10 mouse cellular contexts compared by ENCODE assay signal in the genomic region with DNA sequence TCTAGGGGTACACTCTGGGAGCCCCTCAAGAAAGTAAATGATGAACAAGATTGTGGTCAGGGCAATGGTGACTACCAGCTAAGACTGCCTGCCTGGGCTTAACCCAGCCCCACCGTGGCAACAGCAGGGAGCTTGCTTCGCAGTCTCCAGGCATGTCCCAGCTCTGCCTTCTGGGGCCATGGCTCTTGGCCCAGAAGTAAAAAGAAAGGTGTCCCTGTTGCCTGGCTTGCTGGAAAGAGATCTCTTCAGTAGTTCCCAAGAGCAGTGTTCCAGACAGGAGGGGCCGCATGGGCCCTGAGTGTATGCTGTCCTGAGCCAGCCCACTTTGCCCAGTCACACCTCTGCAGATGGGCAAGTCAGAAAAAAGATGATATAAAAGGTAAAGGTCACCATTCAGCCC. TPM values are rescaled to one million over a fixed set of nuclear protein-coding genes. Genes with fewer than 3 reads are reported as not detected.
DNase-seq lines count a peak whose midpoint lies in the region; ATAC-seq lines count a peak whose summit lies in the region.
"Had no signal": no experiment of that assay in that cellular context is flagged by ENCODE, and none has a peak within 500 bp of the region (broad histone marks: within the 10 kb centered on the region; RNA-seq: fewer than 3 reads in every experiment).

No protein-coding gene starts in this region.

- no peaks in the 10 kb centered on the region for H3K27me3 ChIP-seq in kidney, embryonic 15.5 days
- peaks cover 40% of the 10 kb centered on the region for H3K27me3 ChIP-seq in embryonic facial prominence, embryonic 10.5 days (replicated peaks; ENCODE audit: low read depth, poor library complexity, severe bottlenecking)
- H3K27me3 ChIP-seq in forebrain, embryonic 14.5 days (replicated peaks; ENCODE audit: control insufficient read depth, insufficient read depth, low read length) = no peaks in the 10 kb centered on the region
- no peaks in the 10 kb centered on the region for H3K27me3 ChIP-seq in midbrain, embryonic 14.5 days (ENCODE audit: control insufficient read depth, insufficient read depth, low read length)

- no peak overlapping the region for H3K4me3 ChIP-seq in kidney, embryonic 15.5 days (replicated peaks)
- H3K4me3 ChIP-seq in embryonic facial prominence, embryonic 10.5 days = no peak overlapping the region
- H3K4me3 ChIP-seq in forebrain, embryonic 14.5 days (ENCODE audit: low read depth, low read length) = no peak overlapping the region
- no peak overlapping the region for H3K4me3 ChIP-seq in midbrain, embryonic 14.5 days (replicated peaks; ENCODE audit: low read depth, low read length)

- H3K9ac ChIP-seq in kidney, embryonic 15.5 days = no peak overlapping the region
- no peak overlapping the region for H3K9ac ChIP-seq in forebrain, embryonic 14.5 days (ENCODE audit: low read length)
- H3K9ac ChIP-seq in midbrain, embryonic 14.5 days (replicated peaks; ENCODE audit: low read length) = 0 out of 2 replicates have a peak overlapping the region, but pooled peaks have one; percentile 16

- no peaks in the 10 kb centered on the region for H3K9me3 ChIP-seq in kidney, embryonic 15.5 days (replicated peaks)
- no peaks in the 10 kb centered on the region for H3K9me3 ChIP-seq in embryonic facial prominence, embryonic 10.5 days
- H3K9me3 ChIP-seq in forebrain, embryonic 14.5 days (replicated peaks; ENCODE audit: control insufficient read depth, low read length) = no peaks in the 10 kb centered on the region
- no peaks in the 10 kb centered on the region for H3K9me3 ChIP-seq in midbrain, embryonic 14.5 days (ENCODE audit: control insufficient read depth, low read length)

- H3K27ac ChIP-seq in kidney, embryonic 15.5 days = no peak overlapping the region
- 0 out of 2 replicates have a peak overlapping the region, but pooled peaks have one; percentile 16 for H3K27ac ChIP-seq in embryonic facial prominence, embryonic 10.5 days (replicated peaks)
- H3K27ac ChIP-seq in forebrain, embryonic 14.5 days (ENCODE audit: low read depth, low read length) = no peak overlapping the region
- no peak overlapping the region for H3K27ac ChIP-seq in midbrain, embryonic 14.5 days (replicated peaks; ENCODE audit: low read depth, low read length)

- peaks cover 12% of the 10 kb centered on the region; the same call in 1 of the 2 replicates for H3K36me3 ChIP-seq in kidney, embryonic 15.5 days
- peaks cover 35% of the 10 kb centered on the region for H3K36me3 ChIP-seq in embryonic facial prominence, embryonic 10.5 days (replicated peaks)
- H3K36me3 ChIP-seq in forebrain, embryonic 14.5 days (ENCODE audit: control insufficient read depth, insufficient read depth, low read length) = no peaks in the 10 kb centered on the region; the same call in 1 of the 2 replicates
- H3K36me3 ChIP-seq in midbrain, embryonic 14.5 days (ENCODE audit: control insufficient read depth, insufficient read depth, low read length) = no peaks in the 10 kb centered on the region

- no peak for ATAC-seq in kidney, embryonic 15.5 days (replicated peaks; ENCODE audit: low FRiP score)
- ATAC-seq in forebrain, embryonic 14.5 days = peak; percentile 49; the same call in 1 of the 2 replicates
- ATAC-seq in midbrain, embryonic 14.5 days (ENCODE audit: low FRiP score, low TSS enrichment) = peak; percentile 14; the same call in 1 of the 2 replicates
- no peak for ATAC-seq in CD4-positive, CD25-positive, alpha-beta regulatory T cell, adult 4 months

- DNase-seq in kidney, adult 8-10 months = no peak
- no peak for DNase-seq in embryonic facial prominence, embryonic 10.5 days (ENCODE audit: low spot score)
- DNase-seq in forebrain, embryonic 14.5 days (ENCODE audit: low spot score) = no peak
- DNase-seq in midbrain, embryonic 14.5 days = no peak
- no peak for DNase-seq in cerebellum, adult 11 months
- DNase-seq in adrenal gland, adult 8-10 months = no peak

- 65% methylated on average over 3 of the region's 3 CpGs for WGBS in kidney, embryonic 15.5 days
- 53% methylated on average over 3 of the region's 3 CpGs for WGBS in embryonic facial prominence, embryonic 10.5 days
- 56% methylated on average over 3 of the region's 3 CpGs for WGBS in forebrain, embryonic 14.5 days
- 52% methylated on average over 3 of the region's 3 CpGs for WGBS in midbrain, embryonic 14.5 days

- H3K4me1 ChIP-seq in kidney, embryonic 15.5 days = peaks cover 14% of the 10 kb centered on the region
- H3K4me1 ChIP-seq in embryonic facial prominence, embryonic 10.5 days = peaks cover 29% of the 10 kb centered on the region
- no peaks in the 10 kb centered on the region; the same call in 1 of the 2 replicates for H3K4me1 ChIP-seq in forebrain, embryonic 14.5 days (ENCODE audit: control insufficient read depth, insufficient read depth, low read length)
- peaks cover under 1% of the 10 kb centered on the region; the same call in 1 of the 2 replicates for H3K4me1 ChIP-seq in midbrain, embryonic 14.5 days (ENCODE audit: control insufficient read depth, insufficient read depth, low read length)

- H3K4me2 ChIP-seq in kidney, embryonic 15.5 days = peak overlapping the region; percentile 41; the same call in 1 of the 2 replicates
- H3K4me2 ChIP-seq in forebrain, embryonic 14.5 days (ENCODE audit: low read length) = no peak overlapping the region
- H3K4me2 ChIP-seq in midbrain, embryonic 14.5 days (ENCODE audit: low read length) = no peak overlapping the region; the same call in 1 of the 2 replicates

RNA-seq across cellular contexts. Expression of gene Pgf, which starts 7.7 kb away (rescaled TPM):
- polyA plus RNA-seq in kidney, embryonic 15.5 days (2015; fragmentation: Nextera tagmentation; extraction: Ambion mirVana) = 15.9 and 18.8 TPM in 2 replicates
- polyA plus RNA-seq in embryonic facial prominence, embryonic 10.5 days (2016; fragmentation: Nextera tagmentation; extraction: Ambion mirVana) = 9.3 and 9.8 TPM in 2 replicates
- polyA plus RNA-seq in forebrain, embryonic 14.5 days (2014; fragmentation: Nextera tagmentation; extraction: Ambion mirVana) = 6.7 and 7.2 TPM in 2 replicates
- polyA plus RNA-seq in midbrain, embryonic 14.5 days (2014; fragmentation: Nextera tagmentation; extraction: Ambion mirVana) = 6.0 and 7.1 TPM in 2 replicates
- not detected for polyA plus RNA-seq in CD4-positive, CD25-positive, alpha-beta regulatory T cell, adult 4 months (2017; shearing (Covaris generic))
- total RNA-seq in adrenal gland, adult 8-10 months (2022) = 1 to 10 TPM; 2.4 to 5.9 (median 4.5) TPM
- total RNA-seq: liver, adult 2 months; neutrophil, adult 5-6 weeks had no signal
- polyA plus RNA-seq: liver, adult 2 months had no signal

RNA-seq across cellular contexts. Expression of gene Rps6kl1, which starts 18.8 kb away (rescaled TPM):
- 1.0 and 1.4 TPM in 2 replicates for polyA plus RNA-seq in kidney, embryonic 15.5 days (2015; fragmentation: Nextera tagmentation; extraction: Ambion mirVana)
- polyA plus RNA-seq in embryonic facial prominence, embryonic 10.5 days (2016; fragmentation: Nextera tagmentation; extraction: Ambion mirVana) = 2.0 and 2.2 TPM in 2 replicates
- 11.7 and 16.6 TPM in 2 replicates for polyA plus RNA-seq in forebrain, embryonic 14.5 days (2014; fragmentation: Nextera tagmentation; extraction: Ambion mirVana)
- polyA plus RNA-seq in midbrain, embryonic 14.5 days (2014; fragmentation: Nextera tagmentation; extraction: Ambion mirVana) = 22.2 and 27.1 TPM in 2 replicates
- under 1 TPM; 0.28 to 0.43 TPM for polyA plus RNA-seq in CD4-positive, CD25-positive, alpha-beta regulatory T cell, adult 4 months (2017; shearing (Covaris generic))
- total RNA-seq in adrenal gland, adult 8-10 months (2022) = 1 to 10 TPM; 1.0 to 2.3 (median 1.8) TPM
- total RNA-seq: neutrophil, adult 5-6 weeks had no signal

RNA-seq across cellular contexts. Expression of gene Eif2b2, which starts 49.4 kb away (rescaled TPM):
- 98.7 and 105 TPM in 2 replicates for polyA plus RNA-seq in kidney, embryonic 15.5 days (2015; fragmentation: Nextera tagmentation; extraction: Ambion mirVana)
- polyA plus RNA-seq in embryonic facial prominence, embryonic 10.5 days (2016; fragmentation: Nextera tagmentation; extraction: Ambion mirVana) = 119 and 122 TPM in 2 replicates
- polyA plus RNA-seq in forebrain, embryonic 14.5 days (2014; fragmentation: Nextera tagmentation; extraction: Ambion mirVana) = 95.5 and 102 TPM in 2 replicates
- polyA plus RNA-seq in midbrain, embryonic 14.5 days (2014; fragmentation: Nextera tagmentation; extraction: Ambion mirVana) = 77.1 and 78.7 TPM in 2 replicates
- polyA plus RNA-seq in CD4-positive, CD25-positive, alpha-beta regulatory T cell, adult 4 months (2017; shearing (Covaris generic)) = 10 to 100 TPM; 67.3 to 94.7 TPM
- 100 to 1,000 TPM in 3 of 4 experiments, 10 to 100 TPM in 1; 91.5 to 111 (median 106) TPM for total RNA-seq in adrenal gland, adult 8-10 months (2022)

RNA-seq across cellular contexts. Expression of gene Dlst, which starts 59.2 kb away (rescaled TPM):
- 120 and 123 TPM in 2 replicates for polyA plus RNA-seq in kidney, embryonic 15.5 days (2015; fragmentation: Nextera tagmentation; extraction: Ambion mirVana)
- polyA plus RNA-seq in embryonic facial prominence, embryonic 10.5 days (2016; fragmentation: Nextera tagmentation; extraction: Ambion mirVana) = 106 TPM in 2 replicates
- 77.5 and 87.1 TPM in 2 replicates for polyA plus RNA-seq in forebrain, embryonic 14.5 days (2014; fragmentation: Nextera tagmentation; extraction: Ambion mirVana)
- 67.9 and 98.0 TPM in 2 replicates for polyA plus RNA-seq in midbrain, embryonic 14.5 days (2014; fragmentation: Nextera tagmentation; extraction: Ambion mirVana)
- polyA plus RNA-seq in CD4-positive, CD25-positive, alpha-beta regulatory T cell, adult 4 months (2017; shearing (Covaris generic)) = 10 to 100 TPM; 57.2 to 73.7 TPM
- 100 to 1,000 TPM; 226 to 318 (median 254) TPM for total RNA-seq in adrenal gland, adult 8-10 months (2022)

RNA-seq across cellular contexts. Expression of gene Prox2, which starts 59.3 kb away (rescaled TPM):
- polyA plus RNA-seq in kidney, embryonic 15.5 days (2015; fragmentation: Nextera tagmentation; extraction: Ambion mirVana) = 3.4 and 4.2 TPM in 2 replicates
- 2.9 and 3.7 TPM in 2 replicates for polyA plus RNA-seq in embryonic facial prominence, embryonic 10.5 days (2016; fragmentation: Nextera tagmentation; extraction: Ambion mirVana)
- 1.3 and 1.6 TPM in 2 replicates for polyA plus RNA-seq in forebrain, embryonic 14.5 days (2014; fragmentation: Nextera tagmentation; extraction: Ambion mirVana)
- polyA plus RNA-seq in midbrain, embryonic 14.5 days (2014; fragmentation: Nextera tagmentation; extraction: Ambion mirVana) = 1.7 and 2.1 TPM in 2 replicates
- 1 to 10 TPM; 3.4 to 5.5 TPM for polyA plus RNA-seq in CD4-positive, CD25-positive, alpha-beta regulatory T cell, adult 4 months (2017; shearing (Covaris generic))
- 1 to 10 TPM; 3.0 to 7.9 (median 6.0) TPM for total RNA-seq in adrenal gland, adult 8-10 months (2022)

Comparison
In these comparisons a context has a peak if more than half of its experiments do, and no peak if none do; other contexts are left out.
1. ATAC-seq: peak in forebrain, embryonic 14.5 days (single experiment) and midbrain, embryonic 14.5 days (single experiment); none in kidney, embryonic 15.5 days (single experiment) and CD4-positive, CD25-positive, alpha-beta regulatory T cell, adult 4 months (single experiment).